Mouse (Mus musculus) stomach, embryonic 15.5 days (tissue): Measurements from ENCODE around the gene Lin52. TPM values are rescaled to one million over a fixed set of nuclear protein-coding genes. Genes with fewer than 3 reads are reported as not detected.
A peak's percentile ranks its signal among the peaks of the same experiment; 100 is the strongest.

Source experiments
- ATAC-seq: fragments of 200-750 bp; cut with Nextera tagmentation; 2 replicates; pipeline ENCODE4 v1.8.0; 2017; ENCODE audit warnings: low read depth, moderate number of reproducible peaks, moderate TSS enrichment; ENCODE audit not compliant: insufficient read depth, low FRiP score
- H3K27ac ChIP-seq: fragments of 300-500 bp; sonication (generic); 2 replicates; pipeline ENCODE4 v1.5.1; 2015; ENCODE audit warnings: mild to moderate bottlenecking, inconsistent platforms
- H3K27me3 ChIP-seq: fragments of 300-500 bp; sonication (generic); replicated peaks from 2 replicates; pipeline ENCODE4 v1.6.1; 2015; ENCODE audit warnings: inconsistent platforms
- H3K36me3 ChIP-seq: fragments of 300-500 bp; sonication (generic); 2 replicates; pipeline ENCODE4 v1.6.1; 2015; ENCODE audit warnings: inconsistent platforms
- H3K4me1 ChIP-seq: fragments of 300-500 bp; sonication (generic); 2 replicates; pipeline ENCODE4 v1.6.1; 2015; ENCODE audit warnings: inconsistent platforms
- H3K4me2 ChIP-seq: fragments of 300-500 bp; sonication (generic); 2 replicates; pipeline ENCODE4 v1.6.1; 2015; ENCODE audit warnings: mild to moderate bottlenecking, inconsistent platforms
- H3K4me3 ChIP-seq: fragments of 300-500 bp; sonication (generic); replicated peaks from 2 replicates; pipeline ENCODE4 v1.5.1; 2015; ENCODE audit warnings: inconsistent platforms
- H3K9ac ChIP-seq: fragments of 300-500 bp; sonication (generic); 2 replicates; pipeline ENCODE4 v1.6.1; 2015; ENCODE audit warnings: inconsistent platforms
- H3K9me3 ChIP-seq: fragments of 300-500 bp; sonication (generic); 2 replicates; pipeline ENCODE4 v1.6.1; 2016; ENCODE audit warnings: inconsistent platforms
- WGBS: fragments of 180-500 bp; shearing (Covaris S2); methylation state at CpG from one replicate; pipeline ENCODE4 v1.1.7; 2015; 5-methylcytosine and 5-hydroxymethylcytosine counted together
- polyA plus RNA-seq: library from polyadenylated mRNA; unstranded; fragments of >200 nt; fragmentation: Nextera tagmentation; extraction: Ambion mirVana; gene quantifications from 2 replicates; pipeline ENCODE4 v1.2.1, GENCODE M21; 2015

The Lin52 gene
- polyA plus RNA-seq, 1 experiment from 2014 or later = 15.5 TPM

DNA sequence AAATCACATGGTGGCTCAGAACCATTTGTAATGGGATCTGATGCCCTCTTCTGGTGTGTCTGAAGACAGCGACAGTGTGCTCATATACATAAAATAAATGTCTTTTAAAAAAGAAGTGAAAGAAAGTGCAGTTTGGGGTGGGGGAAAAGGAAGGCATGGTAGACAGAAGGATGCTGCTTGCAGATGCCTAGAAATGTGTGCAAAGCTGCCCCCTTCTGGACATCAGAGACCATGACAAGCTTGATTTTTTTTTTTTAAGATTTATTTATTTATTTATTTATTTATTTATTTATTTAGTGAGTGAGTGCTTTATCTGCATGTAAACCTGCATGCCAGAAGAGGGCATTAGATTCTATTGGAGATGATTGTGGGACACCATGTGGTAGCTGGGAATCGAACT lies 130.1 kb downstream of the Lin52 start:
- Histone ChIP-seq H3K9ac (no peak overlapping the region), H3K36me3 (no peaks in the 10 kb centered on the region), H3K4me2 (no peak overlapping the region), H3K9me3 (no peaks in the 10 kb centered on the region), H3K4me3 (no peak overlapping the region), H3K4me1 (no peaks in the 10 kb centered on the region), H3K27me3 (0 out of 2 replicates have a peak, but pooled peaks cover 3% of the 10 kb centered on the region), H3K27ac (no peak overlapping the region)
- ATAC-seq = no peak
- WGBS = 92% methylated on average over 2 of the region's 2 CpGs

GRCm38 (mm10) chr12:84589825-84590761 lies 138.9 kb downstream of the Lin52 start:
- no peaks in the 10 kb centered on the region for H3K4me1 ChIP-seq
- peak overlapping the region; percentile 49; the same call in 1 of the 2 replicates for H3K9ac ChIP-seq
- ATAC-seq = 0 out of 2 replicates have a peak, but pooled peaks have one; percentile 23
- no peak overlapping the region for H3K27ac ChIP-seq
- peak overlapping the region; percentile 96 for H3K4me2 ChIP-seq
- H3K27me3 ChIP-seq = no peaks in the 10 kb centered on the region
- no peaks in the 10 kb centered on the region for H3K9me3 ChIP-seq
- H3K36me3 ChIP-seq = no peaks in the 10 kb centered on the region
- under 1% methylated on average over 54 of the region's 54 CpGs for WGBS
- H3K4me3 ChIP-seq = peak overlapping the region; percentile 48

Other genes starting within 250 kb of the Lin52 start
- gene Elmsan1, start 232.5 kb upstream of the Lin52 start, polyA plus RNA-seq = 9.9 and 10.5 TPM in 2 replicates
- 28.3 and 32.6 TPM in 2 replicates for gene Ptgr2, start 166.2 kb upstream of the Lin52 start, polyA plus RNA-seq
- gene Zfp410, start 134.6 kb upstream of the Lin52 start, polyA plus RNA-seq = 63.8 and 69.6 TPM in 2 replicates
- 42.0 and 42.8 TPM in 2 replicates for gene Coq6, start 89.8 kb upstream of the Lin52 start, polyA plus RNA-seq
- 2.6 and 3.0 TPM in 2 replicates for gene Fam161b, start 89.6 kb upstream of the Lin52 start, polyA plus RNA-seq
- gene Entpd5, start 42.4 kb upstream of the Lin52 start, polyA plus RNA-seq = 19.2 and 22.2 TPM in 2 replicates
- 1.4 and 1.5 TPM in 2 replicates for gene Bbof1, start 42.4 kb upstream of the Lin52 start, polyA plus RNA-seq
- gene Rnf113a2, start 34.2 kb upstream of the Lin52 start, polyA plus RNA-seq = 26.2 and 26.7 TPM in 2 replicates
- gene Aldh6a1, start 418 bp upstream of the Lin52 start, polyA plus RNA-seq = 35.4 and 39.3 TPM in 2 replicates
- gene Vsx2, start 118.3 kb downstream of the Lin52 start, polyA plus RNA-seq = 0.04 TPM in 1 of 2 replicates, not detected in the other
- 12.5 and 13.2 TPM in 2 replicates for gene Abcd4, start 166.0 kb downstream of the Lin52 start, polyA plus RNA-seq
- gene Vrtn, start 189.6 kb downstream of the Lin52 start, polyA plus RNA-seq = not detected in 2 replicates
- 0.23 and 0.36 TPM in 2 replicates for gene Syndig1l, start 247.4 kb downstream of the Lin52 start, polyA plus RNA-seq